Mouse (Mus musculus) ES-Bruce4 (cell line): ENCODE measurements around the gene Sox5.

Source experiments
- CTCF ChIP-seq: IDR thresholded peaks from one replicate; pipeline ENCODE4 v1.8.1; 2011; ENCODE audit warnings: low read depth, low read length
- EP300 ChIP-seq: IDR thresholded peaks from 2 replicates; pipeline ENCODE4 v1.6.1; 2011; ENCODE audit warnings: low read depth, low read length; ENCODE audit not compliant: insufficient read depth
- POLR2A ChIP-seq: IDR thresholded peaks from one replicate; pipeline ENCODE4 v1.8.1; 2011; ENCODE audit warnings: low read length; ENCODE audit not compliant: insufficient read depth

DNA sequence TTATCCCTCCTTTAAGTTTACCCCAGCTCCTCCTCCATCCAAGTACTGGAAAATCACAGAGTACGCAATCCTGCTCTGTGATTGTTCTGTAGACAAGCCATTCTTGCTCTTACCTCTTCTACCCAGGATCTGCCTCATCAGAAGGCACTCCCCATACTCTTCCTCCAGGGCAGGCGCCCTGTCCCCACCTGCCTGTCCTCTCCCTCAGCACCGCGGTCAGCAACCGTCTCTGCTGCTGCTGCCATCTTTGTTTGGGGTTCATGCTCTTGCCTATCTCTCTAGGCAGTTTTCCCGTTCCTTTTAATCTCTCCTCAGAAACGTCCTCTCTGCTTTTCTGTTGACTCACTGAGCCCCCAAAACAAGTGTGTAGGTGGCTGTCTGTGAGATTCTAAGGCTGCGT lies 236.2 kb downstream of the Sox5 start:
- TF ChIP-seq EP300 (no peak), POLR2A (no peak), CTCF (no peak)
